Mouse (Mus musculus) gastrocnemius, adult 18-20 months (tissue): Measurements from ENCODE around the gene Pla2g2d. TPM values are rescaled to one million over a fixed set of nuclear protein-coding genes. Genes with fewer than 3 reads are reported as not detected.

Experiments
- DNase-seq: peaks from one replicate; pipeline ENCODE4 v3.0.0; 2021; ENCODE audit warnings: low spot score
- long read RNA-seq, 2 experiments: library from polyadenylated mRNA; stranded (forward); transcript quantifications; one replicate each; pipeline ENCODE4 v2.0.0; 2021
- total RNA-seq, 2 experiments: library from RNA; stranded (reverse); gene quantifications; 2 replicates each; pipeline ENCODE4 v1.2.3; 2021

The Pla2g2d gene
- under 1 TPM; 0.39 to 0.59 TPM for total RNA-seq
- long read RNA-seq, experiment 1, result 0 reads
- long read RNA-seq, experiment 2, result 0 reads

DNA sequence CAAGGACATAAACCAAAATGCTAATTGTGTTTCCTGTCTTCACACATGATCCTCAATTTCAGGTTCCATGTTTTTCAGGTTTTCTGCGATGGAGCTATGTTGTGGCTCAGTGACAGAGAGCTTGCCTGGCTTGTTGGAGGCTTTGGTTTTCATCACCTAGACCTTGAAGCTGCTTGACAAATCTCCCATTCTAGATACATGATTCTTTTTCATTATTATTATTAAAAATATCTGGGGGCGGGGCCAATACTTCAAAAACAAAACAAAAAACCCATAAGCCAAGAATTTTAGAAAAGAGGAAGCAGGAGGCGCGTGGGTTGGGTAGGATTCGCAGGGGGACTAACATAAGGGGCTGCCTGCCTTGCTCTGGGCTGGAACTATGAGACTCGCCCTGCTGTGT, at the start of gene Pla2g2d:
Gene Pla2g2d, plus strand, starts transcription at position 301 of the 400 bp plus-strand sequence.
- DNase-seq, result no peak

DNA sequence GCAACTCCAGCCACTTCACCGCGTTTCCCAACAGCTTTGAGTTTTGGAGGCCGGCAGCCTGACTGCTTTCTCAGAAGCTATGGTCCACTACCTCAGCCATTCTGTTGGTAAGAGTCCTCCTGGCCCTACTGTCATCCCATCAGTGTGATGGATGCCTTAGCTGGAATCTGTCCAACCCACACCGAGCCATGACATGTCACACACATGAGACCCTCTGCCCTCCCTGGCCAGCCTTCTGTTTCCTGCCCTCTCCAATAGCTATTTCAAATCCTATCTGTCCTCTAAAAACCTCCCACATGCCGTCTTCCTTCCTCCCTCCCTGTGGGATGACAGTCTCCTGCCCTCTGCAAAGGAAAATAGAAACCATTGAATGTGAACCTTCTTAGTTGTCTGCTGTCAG, 49.8 kb upstream of the Pla2g2d start:
- DNase-seq, result no peak

DNA sequence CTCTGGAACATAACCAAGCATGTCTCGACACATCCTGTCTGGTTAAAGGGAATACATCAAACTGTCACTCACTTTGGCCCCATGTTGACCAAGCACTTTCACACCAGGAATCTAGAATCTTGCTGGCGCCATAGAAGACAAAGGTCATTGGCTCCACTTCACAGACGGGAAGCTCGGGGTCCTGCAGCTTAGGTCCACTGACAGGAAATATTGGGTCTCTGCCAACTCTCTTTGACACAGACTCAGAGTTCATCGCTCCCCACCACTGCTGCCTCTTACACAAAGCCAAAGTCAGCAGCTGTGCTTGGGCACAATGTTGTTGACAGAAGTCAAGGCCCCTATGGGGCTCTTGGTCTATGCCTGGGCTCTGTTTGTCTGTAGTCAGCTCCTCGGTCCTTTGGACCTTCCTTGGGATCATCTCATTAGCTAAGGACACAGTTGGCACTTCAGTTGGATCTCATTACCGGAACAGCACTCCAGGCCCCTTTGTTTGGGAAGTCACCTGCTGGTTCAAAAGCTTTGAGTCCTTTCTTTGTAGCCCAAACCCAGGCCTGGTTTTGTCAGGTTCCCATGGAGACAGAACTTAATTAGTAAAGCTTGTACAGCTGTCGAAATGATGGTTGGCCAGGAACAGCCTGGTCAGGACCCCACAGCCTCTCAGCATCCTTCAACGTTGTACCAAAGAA, 46.4 kb upstream of the Pla2g2d start:
- no peak for DNase-seq

DNA sequence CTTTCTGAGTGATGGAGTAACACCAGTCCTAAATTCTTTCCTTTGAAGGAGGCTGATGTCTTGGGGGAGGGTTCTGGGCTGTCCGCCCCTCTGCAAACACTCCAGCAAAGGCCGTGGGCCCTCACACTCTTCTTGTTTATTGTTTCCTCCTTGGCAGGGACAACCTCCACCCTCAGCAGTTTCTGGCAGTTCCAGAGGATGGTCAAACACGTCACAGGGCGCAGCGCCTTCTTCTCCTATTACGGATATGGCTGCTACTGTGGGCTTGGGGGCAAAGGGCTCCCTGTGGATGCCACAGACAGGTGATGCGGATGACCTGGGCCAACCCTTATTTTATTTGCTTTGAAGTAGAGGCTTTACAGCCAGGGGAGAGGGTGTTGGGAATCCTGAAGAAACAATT, 41.4 kb upstream of the Pla2g2d start:
- DNase-seq, result no peak

DNA sequence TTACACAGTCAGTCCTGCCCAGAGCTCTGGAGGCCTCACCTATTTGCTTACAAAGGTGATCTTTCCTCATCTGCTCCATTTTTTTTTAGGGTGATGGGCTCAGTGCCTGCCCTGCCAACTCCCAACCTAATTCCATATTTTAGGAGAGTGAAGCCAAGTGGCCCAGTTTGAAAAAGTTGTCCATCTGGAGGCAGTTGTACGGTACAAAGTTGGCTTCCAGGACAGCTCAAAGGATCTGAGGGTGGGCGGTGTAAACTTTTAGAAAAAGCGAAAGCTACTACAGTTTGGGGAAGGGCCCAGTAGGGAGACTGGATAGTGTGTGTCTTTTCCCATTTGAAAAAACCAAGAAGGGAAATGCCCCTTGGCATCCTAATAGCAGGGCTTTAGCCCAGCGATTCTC, 40.7 kb upstream of the Pla2g2d start:
- DNase-seq, result no peak

DNA sequence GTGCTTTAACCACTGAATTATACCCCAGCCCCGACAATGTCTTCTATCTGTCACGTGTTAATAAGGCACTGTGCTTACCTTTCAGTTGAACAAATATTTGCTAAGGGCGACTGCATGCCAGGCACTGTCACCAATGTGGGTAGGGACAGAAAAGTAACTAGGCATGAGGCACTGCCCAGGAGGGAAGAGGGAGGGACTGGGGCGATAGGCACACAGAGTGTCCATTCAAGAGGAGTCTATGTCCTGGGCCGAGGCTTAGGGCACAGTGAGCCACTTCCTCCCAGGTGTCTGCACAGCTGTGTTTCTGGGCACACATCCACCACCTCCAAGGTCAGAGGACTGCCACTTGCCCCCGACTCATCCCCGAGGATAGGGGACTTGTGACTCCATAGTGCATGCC, 38.5 kb upstream of the Pla2g2d start, which contains the start of gene Ubxn10:
Gene Ubxn10, minus strand, starts transcription at position 137 of the 400 bp plus-strand sequence.
- no peak for DNase-seq

DNA sequence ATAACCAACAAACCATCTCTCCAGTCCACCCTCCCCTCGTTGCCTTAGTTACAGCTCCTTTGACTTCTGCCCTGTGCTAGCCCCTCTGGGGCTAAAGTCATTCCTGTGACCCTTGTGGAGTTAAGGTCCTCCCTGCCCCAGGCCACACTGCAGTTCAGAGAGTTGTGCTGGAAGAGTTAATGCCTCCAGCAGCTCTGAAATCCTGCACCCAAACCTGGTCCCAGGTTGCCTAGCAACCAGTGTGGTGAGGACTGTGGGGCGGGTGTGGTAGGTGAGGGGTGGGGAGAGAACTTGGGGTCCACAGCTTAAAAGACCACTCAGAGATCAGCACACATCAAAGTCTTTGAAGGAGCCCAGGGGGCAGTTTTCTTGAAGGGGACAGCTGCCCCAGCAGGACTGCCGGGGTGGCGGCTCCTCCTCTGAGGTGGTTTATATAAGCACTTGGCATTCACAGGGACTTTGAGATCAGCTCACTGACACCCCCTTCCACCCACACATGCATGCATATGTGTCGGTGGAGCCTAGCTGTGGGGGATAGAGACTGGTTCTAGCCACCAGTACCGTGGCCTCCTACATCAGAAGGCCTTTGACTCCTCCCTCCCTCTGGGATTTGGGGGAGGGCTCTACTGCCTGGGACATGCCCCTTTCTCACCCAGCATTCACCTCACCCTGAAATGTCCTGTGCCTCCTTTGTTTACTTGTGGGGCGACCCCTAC, 36.2 kb upstream of the Pla2g2d start:
- no peak for DNase-seq

DNA sequence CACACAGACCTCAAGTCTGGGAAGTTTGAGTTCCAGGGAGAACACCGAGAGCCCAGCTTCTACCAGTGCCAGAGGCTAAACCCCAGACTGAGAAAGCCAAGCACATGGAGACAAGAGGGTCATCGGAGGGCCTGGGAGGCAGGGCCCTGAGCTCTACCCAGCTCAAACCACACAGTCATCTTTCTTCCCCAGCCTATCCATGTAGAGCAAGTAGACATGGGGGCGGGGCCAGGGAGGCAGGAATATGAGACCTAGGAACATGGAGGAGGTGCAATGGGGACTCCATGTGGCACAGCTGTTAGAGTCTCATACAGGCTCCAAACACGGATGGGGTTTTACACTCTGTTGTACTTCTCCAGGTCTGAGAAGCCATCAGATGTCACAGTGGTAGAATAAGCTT, 29.7 kb upstream of the Pla2g2d start:
- DNase-seq, result no peak

DNA sequence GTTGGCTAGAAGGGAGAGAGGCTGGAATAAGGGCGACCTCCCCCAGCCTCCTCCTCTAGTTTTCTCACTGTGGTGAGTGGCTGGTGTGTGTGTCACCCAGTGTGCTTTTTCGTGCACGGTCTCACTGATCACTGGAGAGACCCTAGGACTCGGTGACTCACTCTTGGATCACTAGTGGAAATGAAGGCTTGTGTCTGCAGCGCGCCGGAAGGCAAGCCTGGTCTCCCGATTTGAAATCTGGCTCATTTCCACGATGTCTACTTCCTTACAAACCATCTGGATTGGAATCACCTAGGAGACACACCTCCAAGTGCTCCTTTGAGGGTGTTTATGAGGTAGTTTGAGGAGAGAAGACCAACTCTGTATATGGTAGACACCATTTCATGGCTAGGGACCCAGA, 28.7 kb upstream of the Pla2g2d start:
- DNase-seq, result no peak

DNA sequence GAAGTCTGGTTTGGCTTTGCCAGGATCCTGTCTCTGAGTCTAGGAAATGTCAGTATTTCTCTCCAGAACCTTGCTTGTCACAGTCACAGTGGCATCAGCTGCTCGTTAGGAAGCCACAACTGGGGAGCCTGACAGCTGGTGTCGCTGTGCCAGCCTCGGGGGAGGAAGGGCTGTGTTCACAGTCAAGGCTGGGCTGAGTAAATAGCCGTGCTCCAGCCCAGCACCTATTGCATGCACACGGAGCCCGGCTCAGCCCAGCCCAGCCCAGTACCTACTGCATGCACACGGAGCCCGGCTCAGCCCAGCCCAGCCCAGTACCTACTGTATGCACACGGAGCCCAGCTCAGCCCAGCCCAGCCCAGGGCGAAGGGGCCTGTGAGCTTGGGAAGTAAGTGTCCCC, 27.7 kb upstream of the Pla2g2d start:
- no peak for DNase-seq

DNA sequence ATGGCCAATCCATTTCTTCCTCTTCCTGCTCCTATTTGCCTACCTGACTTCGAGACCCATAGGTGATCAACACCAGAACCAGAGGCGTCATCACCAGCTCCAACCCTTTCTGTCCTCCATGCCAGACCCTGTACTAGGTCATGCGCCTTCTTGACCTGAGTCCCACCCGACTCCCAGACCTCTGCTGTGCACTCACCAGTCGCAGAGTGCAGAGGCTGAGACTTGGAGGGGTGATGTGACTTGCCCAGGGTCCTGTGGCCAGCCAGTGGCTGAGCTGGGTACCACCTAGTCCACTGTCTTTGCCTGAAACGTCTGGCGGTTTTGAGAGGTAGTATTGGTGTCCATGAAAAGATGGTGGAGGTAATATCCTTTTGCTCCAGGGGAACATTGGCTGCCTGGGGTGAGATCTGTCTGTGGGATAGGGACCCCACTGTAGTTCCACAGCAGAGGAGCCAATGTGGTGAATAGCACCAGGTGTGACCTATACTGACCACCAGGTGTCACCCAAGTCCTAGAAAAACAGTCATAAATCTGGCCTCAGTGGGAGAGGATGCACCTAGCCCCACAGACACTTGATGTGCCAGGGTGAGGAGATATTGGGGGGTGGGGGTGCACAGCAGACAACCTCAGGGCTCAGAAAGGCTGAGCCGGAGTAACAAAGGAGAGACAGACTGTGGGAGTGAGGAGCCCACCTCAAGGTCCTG, 27.0 kb upstream of the Pla2g2d start:
- DNase-seq, result peak; percentile 50

DNA sequence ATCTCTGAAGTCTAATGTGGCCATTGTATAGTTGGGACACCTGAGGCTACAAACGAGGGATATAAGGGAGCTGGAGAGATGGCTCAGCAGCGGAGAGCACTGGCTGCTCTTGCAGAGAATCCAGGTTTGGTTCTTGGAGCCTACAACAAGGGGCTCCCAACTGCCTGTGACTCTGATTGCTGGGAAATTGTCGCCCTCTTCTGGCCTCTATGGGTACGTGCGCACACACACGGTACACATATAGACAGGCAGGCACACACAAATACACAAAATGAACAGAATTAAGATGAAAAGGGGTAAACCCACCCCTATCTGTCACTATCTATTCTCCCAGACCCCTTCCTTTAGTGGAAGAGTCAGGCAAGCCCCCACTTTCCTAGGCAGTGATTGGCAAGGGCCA, 22.9 kb upstream of the Pla2g2d start:
- no peak for DNase-seq

DNA sequence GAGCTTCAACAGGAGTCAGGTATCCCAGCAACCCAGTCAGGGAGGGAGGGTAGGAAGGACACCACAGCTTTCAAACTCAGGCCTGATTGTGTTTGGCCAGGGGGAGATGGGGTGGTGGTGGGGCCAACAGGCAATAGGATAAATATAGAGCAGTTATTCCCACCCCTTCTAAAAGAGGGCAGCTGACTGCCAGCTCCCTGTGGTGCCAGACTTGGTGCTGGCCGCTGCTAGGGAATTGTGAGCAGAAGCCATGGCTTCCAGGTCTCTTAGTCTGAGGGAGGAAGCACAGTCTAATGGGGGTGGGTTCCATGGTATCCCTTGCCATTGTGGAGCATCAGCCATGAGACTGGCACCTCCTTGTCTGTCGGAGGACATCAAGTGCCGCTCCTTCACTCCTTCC, 21.9 kb upstream of the Pla2g2d start:
- no peak for DNase-seq

DNA sequence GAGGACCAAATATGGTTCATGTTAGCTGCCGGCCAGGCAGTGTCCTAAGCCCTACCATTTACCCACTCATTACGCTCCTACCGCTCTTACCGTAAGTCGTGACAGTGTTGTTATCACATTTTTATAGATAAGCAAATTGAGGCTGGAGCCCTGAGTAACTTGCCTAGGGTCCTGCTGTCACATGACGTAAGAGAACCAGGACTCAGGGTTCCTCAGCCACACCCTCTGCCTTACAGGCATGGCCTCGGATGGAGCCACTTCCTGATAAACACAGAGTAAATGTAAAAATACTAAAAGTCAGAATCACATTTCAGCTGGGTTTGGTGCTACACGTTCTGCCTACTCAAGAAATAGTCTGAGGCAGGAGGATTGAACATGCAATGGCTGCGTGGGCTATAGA, 21.1 kb upstream of the Pla2g2d start:
- DNase-seq, result no peak

DNA sequence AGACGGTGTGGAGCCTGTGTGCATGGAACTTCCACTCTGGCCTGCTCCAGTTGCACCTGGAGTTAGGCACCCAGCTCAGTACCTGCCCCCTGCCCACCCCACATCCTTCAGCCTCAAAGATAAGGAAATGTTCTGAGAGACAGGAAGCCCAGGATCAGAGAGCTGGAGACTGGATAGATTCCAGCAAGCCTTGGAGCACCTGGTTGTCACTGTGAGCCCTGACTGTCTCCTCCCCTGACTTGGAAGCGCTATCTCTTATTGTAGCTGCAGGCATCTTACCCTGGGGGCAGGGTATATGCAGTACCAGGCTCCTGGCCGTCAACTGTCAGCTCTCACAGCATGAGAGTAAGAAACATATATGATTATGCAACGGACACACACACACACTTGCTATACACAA, 20.1 kb upstream of the Pla2g2d start:
- no peak for DNase-seq

DNA sequence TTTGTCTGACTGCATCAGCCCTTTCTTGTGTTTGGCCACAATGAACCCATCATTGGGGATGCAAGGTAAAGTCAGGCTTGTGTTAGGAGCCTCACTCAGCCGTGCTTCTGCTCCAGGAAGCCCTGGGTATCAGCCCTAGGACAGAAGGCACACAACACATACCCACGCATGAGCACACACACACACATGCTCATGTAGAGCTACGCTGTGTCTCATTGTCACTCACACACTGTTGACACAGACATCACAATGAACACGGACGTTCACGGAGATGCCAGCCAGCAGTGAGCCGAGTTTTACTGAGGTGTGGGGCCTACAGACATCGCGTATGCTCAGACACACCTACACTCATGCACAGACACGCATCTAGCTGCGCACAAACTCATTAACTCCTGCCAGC, 19.6 kb upstream of the Pla2g2d start:
- DNase-seq, result no peak

DNA sequence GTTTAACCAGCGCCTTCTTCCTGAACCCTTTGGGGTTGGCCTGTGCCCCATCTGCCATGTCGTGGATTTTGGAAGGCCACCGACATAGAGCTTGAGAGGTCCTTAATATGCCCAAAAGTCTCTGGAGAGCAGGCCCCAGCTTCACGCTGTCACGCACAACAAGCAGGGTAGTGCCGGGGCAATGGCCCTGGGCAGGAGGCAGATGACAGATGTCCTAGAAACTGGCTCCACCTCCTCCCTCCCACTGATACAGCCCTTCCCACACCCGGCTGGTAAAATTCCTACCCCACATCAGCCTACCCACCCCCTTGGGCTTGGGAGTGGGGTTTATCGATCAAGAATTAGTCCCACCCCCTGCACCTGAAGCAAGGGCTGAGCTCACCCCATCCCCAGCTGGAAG, 18.1 kb upstream of the Pla2g2d start, which contains the start of gene Pla2g2f:
Gene Pla2g2f, minus strand, starts transcription at position 211 of the 400 bp plus-strand sequence.
- DNase-seq, result no peak

DNA sequence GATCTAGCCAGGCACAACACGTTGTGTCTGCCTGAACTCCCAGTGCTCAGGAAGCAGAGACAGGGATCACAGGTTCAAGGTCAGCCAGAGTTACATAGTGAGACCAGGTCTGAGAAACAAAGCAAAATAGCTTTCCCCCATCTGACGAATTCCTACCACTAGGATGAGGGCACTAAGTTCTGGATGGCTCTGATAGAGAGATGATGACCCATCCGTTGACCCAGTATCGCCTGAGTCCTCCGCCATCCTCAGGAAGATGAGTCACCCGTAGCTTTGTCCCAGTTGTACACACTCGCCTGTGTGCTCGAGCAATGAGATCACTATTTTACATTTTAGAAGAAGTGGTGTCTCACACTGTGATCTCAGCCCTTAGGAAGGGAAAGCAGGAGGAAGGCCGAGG, 13.3 kb upstream of the Pla2g2d start:
- no peak for DNase-seq

DNA sequence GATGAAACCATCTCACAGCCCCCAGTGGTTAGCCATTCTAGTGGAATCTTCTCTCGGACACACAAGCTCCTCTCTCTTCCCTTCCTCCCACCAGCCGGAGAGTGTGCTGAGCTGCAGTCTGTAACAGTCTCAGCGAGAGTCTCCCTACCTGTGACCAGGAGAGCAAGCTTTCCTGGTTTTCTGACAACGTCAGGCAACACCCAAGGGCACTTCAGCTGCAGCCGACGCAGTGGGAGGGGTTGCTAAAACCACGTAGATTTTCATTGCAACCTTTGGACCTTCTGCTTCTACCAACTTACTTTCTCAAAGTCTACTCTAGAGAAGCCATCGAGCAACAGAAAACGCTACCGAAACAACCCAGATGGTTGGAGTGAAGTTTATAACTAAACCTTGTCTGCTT, 3.6 kb upstream of the Pla2g2d start:
- no peak for DNase-seq

DNA sequence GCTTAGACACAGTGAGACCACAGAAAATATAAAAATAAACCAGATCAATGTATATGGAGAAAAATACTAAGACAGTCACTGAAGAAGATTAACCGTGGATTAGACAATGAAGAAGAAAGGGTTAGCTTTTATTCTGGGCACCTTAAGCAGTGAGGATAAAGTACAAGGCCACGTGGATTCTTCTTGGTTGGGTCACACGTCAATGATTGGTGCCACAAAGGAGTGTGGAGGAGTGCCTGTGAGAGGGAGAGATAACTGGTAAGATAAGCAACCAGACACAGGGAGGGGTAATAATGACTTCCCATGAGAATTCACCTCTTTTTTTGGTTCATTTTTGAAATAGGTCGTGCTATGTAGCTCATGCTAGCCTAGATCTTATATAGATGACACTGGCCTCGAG, 3.1 kb upstream of the Pla2g2d start:
- no peak for DNase-seq

DNA sequence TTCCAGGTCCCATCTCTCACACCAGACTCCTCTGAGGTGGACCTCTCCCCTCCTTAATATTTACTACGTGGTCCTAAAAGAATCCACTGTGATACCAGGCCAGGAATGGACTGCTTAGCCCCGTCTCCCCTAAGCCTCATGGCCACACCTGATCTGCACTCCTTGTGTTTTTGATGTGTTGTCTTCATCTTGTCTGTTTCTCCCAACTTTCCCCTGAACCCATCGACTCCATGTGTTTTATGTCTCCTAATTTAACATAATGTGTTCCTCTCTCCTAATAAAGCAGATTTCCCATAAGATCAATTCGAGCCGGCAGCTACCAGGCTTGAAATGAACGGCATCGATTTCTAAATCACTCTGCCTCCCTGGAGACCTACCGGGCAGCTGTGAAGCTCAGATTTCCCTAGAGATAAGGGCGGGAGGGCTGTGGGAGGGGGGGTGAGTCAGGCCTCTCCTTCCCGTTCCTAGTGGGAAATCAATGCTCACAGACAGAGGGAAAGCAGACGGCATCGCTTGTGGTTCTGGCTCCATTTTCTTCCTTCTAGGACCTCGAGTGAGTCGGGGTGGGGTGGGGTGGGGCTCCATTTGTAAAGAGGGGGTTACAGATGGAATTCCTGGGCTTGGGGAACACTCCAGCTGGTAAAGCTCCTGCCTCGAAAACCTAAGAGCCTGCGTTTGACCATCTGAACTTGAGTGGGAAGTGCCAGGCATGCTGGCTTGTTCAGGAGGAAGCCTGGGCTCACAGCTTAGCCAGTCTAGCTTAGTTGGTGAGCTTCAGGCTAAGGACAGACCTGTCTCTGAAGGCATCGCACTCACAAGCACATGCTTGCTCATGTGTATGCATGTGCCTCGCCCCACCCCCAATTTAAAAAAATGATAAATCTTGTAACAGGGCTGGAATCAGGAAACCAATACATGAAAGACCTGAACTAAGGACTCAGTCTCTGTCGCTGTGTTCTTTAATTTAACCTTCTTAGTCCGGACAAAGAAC, 2.2 kb downstream of the Pla2g2d start:
- DNase-seq, result no peak
